Mouse (Mus musculus) cerebellum, postnatal 36 days (tissue): Measurements from ENCODE around the gene Cyp2d34.

Source experiments
- DNase-seq, 2 experiments: peaks; one replicate each; pipeline ENCODE4 v3.0.0; 2021 to 2022; ENCODE audit warnings: mixed read lengths in 2 of 2

Cyp2d34 gene

GRCm38 (mm10) chr15:82620531-82621202 lies at the start of gene Cyp2d34:
Gene Cyp2d34, minus strand, starts transcription at chr15:82620946.
- no peak for DNase-seq

GRCm38 (mm10) chr15:82656346-82656745 lies 35.6 kb upstream of the Cyp2d34 start:
- no peak for DNase-seq

- DNase-seq = no peak
These were observed 23.6 kb upstream of the Cyp2d34 start for GRCm38 (mm10) chr15:82644371-82644770.

DNA sequence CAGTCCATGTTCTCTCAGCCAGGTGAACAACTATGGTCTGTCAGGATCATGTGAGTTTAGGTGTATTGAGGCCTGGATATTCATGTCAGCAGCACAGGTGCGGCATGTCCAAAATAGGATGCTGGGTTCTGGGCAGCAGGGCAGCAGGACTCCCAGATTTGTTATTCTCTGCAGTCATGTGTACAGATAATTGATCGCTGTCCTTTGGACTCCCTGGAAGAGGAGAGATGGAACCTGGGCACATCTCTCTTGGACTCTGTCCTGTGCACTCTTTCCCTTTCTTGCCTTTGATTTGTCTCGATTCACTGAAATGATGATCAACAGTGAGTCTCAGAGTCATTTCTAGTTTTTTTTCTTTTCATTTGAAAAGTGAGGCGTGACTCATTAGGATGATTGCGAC lies 23.0 kb upstream of the Cyp2d34 start:
- no peak for DNase-seq

GRCm38 (mm10) chr15:82642771-82643170 lies 22.0 kb upstream of the Cyp2d34 start:
- DNase-seq = no peak

DNA sequence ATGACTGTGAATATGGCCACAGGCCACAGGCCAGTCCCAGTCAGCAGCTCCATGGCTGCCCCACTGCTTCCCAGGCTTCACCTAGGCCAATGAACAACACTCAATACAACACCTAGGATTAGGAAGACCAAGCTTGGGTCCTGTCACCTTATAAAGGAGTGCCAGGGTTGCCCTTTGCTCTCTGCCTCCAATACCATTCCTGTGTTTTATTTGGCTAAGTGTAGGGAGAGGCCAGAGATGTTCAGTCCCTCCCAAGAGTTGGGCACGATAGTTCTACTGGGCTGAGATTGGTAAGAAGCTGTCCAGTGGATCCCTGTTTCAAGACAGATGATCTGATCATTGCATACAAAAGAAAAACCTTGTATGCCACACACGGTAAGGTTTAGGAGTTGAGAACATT lies 21.2 kb upstream of the Cyp2d34 start:
- DNase-seq = no peak

DNA sequence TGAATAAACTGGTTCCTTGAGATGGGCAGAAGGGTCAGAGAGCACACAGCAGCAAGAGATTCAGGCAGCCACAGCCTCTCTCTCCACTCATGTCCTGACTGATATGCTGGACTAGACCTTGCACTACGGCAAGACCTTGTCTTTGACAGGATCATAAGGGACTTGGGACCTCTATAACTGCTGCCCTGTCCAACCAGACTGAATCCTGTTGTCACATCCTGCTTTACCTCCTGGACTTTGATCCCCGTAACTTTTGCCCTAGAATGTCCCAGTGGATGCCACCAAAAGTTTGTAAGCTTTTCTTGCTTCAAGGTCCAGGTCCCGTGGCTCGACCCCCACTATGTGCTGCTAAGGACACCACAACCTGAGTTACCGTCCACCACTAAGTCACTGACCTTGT lies 20.6 kb upstream of the Cyp2d34 start:
- no peak for DNase-seq

DNA sequence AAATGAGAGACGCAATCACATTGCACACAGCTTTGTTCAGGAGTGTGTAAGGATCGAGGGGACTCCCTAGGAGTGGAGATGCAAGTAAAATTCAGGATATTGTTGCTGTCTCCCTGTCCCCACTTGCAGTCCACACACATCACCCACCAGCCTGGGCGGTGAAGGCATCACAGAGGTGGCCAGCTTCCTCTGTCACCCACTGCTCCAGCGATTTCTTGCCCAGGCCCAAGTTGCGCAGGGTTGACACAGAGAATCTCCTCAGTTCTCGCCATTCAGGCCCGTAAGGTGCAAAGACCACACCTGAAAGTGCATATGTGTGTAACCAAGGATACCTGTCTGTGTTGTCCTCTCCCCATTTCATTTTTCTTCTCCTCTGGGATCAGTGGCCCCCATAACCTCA lies 19.5 kb upstream of the Cyp2d34 start:
- no peak for DNase-seq

GRCm38 (mm10) chr15:82637130-82638075 lies 16.7 kb upstream of the Cyp2d34 start:
- no peak for DNase-seq

DNA sequence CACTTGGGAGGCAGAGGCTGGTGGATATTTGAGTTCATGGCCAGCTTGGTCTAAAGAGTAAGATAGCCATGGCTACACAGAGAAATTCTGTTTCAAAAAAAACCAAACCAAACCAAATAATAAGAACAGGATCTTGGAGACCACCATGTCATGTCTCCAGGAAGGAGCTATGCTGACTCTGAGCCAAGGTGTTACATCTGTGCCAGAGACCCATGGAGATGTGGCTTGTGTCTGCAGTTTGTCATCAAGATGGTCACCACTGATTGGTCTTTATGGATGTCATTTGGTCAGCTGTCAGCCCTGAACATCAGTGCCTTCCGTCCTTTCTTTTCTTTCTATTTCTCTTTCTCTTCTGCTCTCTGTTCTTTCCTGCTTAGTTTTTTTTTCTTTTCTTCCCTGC lies 14.2 kb upstream of the Cyp2d34 start:
- no peak for DNase-seq

GRCm38 (mm10) chr15:82621993-82622392 lies 1.2 kb upstream of the Cyp2d34 start:
- no peak for DNase-seq

GRCm38 (mm10) chr15:82618362-82619020 lies 2.3 kb downstream of the Cyp2d34 start:
- DNase-seq = no peak

DNA sequence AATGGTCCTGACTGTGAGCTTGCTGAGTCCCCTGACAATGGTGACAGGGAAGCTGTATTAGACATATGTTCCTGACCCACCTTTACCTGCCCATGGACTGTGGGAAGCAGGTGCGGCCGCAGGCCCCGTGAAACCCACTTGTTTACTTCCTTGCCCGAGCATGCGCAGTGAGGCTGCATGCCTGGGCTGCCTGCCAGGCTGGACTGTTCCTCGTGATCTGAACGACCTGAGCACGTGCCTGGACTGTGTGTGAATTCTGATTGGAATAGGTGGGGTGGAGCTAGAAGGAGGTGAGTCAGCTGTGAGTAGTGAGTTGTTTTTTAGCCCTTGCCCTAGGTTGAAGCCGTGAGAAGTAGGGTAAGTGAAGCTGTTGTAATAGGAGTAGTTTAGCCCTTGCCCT lies 38.1 kb downstream of the Cyp2d34 start:
- no peak for DNase-seq

DNA sequence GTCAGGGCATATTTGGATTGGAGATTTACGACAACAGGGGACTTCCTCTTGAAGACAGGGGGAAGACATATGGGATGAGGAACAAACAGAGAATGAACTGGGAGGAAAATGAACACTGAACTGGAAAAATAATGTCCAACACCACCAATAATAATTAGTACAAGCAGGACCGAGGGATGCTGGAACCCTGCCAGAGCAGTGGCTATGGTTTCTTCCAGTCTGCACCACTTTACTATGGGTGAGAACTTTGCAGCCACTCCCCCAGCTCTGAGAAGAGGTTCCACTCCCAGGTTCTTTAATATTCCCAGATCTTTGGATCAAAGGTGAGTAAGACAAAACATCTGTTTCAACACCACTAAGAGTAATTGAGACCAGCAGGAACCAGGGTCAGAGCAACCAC lies 41.7 kb downstream of the Cyp2d34 start:
- DNase-seq = no peak

DNA sequence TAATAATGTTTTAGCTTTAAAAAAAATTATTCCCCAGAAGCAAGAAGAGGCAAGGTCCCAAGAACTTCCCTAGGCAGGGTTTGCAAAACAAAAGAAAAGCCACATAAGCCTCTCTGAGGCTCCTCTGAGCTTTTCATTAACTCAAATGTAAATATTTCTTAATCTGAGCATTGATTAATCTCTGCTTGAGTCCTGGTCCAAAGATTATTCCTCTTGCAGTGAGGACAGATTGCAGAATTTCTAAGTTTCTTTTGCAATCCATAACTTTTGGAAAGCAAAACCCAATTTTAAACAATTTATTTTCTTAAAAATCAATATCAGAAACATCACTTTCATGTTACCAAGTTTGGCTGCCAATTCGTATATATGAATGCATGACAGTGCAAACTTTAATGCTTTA lies 47.9 kb downstream of the Cyp2d34 start:
- DNase-seq = no peak
